Mouse (Mus musculus): ENCODE results near the gene Rnf222. TPM values are rescaled to one million over a fixed set of nuclear protein-coding genes. Genes with fewer than 3 reads are reported as not detected.

Gene Rnf222
- polyA plus RNA-seq, 1 experiment, result 1.4 TPM

DNA sequence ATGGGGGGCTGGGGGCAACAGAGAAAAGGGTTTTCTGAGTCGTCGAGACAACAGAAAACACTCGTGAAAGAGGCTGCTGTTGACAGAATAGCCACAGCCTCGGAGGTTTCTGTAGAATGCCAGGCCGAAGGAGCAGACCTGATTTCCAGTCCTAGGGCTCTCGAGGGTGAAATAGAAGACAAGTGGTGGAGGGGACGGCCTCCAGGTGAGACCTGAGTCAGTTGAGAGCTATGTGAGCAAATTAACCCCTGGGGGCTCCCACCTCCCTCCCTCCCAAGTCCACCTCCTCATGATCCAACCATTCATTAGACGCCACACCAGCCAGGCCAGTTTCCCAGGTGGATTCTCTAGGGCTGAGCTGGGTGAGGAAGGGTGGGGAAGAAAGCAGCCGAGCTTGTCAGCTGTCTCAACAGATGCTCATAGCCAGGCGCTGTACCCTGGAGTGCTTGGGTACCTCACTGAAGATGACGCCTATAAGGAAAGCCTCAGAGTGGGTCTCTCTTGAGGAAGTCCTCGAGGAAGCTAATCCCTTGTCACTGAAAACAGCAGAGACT is 5.6 kb downstream of the Rnf222 start:
- TF ChIP-seq POLR2A (IDR thresholded peaks at IDR 0.05; ENCODE audit: borderline replicate concordance, control insufficient read depth, low read depth, low read length) (no peak), CTCF (IDR thresholded peaks at IDR 0.05; ENCODE audit: control insufficient read depth, insufficient read depth, low read length) (no peak)
- Histone ChIP-seq H3K4me1 (ENCODE audit: control insufficient read depth, insufficient read depth, low read length) (no peaks in the 10 kb centered on the region), H3K27ac (ENCODE audit: control insufficient read depth, insufficient read depth, low read depth, low read length, poor library complexity) (no peak overlapping the region), H3K4me3 (replicated peaks; ENCODE audit: control insufficient read depth, low read depth, low read length) (no peak overlapping the region)
- 75% methylated on average over 12 of the region's 12 CpGs for WGBS

GRCm38 (mm10) chr11:68896247-68896646 is 7.9 kb downstream of the Rnf222 start:
- no peak overlapping the region for H3K27ac ChIP-seq (ENCODE audit: control insufficient read depth, insufficient read depth, low read depth, low read length, poor library complexity)
- 67% methylated on average over 5 of the region's 5 CpGs for WGBS
- H3K4me3 ChIP-seq (replicated peaks; ENCODE audit: control insufficient read depth, low read depth, low read length), result no peak overlapping the region
- TF ChIP-seq POLR2A (IDR thresholded peaks at IDR 0.05; ENCODE audit: borderline replicate concordance, control insufficient read depth, low read depth, low read length) (no peak), CTCF (IDR thresholded peaks at IDR 0.05; ENCODE audit: control insufficient read depth, insufficient read depth, low read length) (no peak)
- no peaks in the 10 kb centered on the region; the same call in none of the 2 replicates for H3K4me1 ChIP-seq (ENCODE audit: control insufficient read depth, insufficient read depth, low read length)

- H3K4me1 ChIP-seq (ENCODE audit: control insufficient read depth, insufficient read depth, low read length), result no peaks in the 10 kb centered on the region; the same call in none of the 2 replicates
- 60% methylated on average over 4 of the region's 4 CpGs for WGBS
- H3K27ac ChIP-seq (ENCODE audit: control insufficient read depth, insufficient read depth, low read depth, low read length, poor library complexity), result no peak overlapping the region
Measured at GRCm38 (mm10) chr11:68897120-68897519, 8.8 kb downstream of the Rnf222 start.

GRCm38 (mm10) chr11:68897838-68898237 is 9.5 kb downstream of the Rnf222 start:
- H3K27ac ChIP-seq (ENCODE audit: control insufficient read depth, insufficient read depth, low read depth, low read length, poor library complexity), result no peak overlapping the region
- no peak overlapping the region for H3K4me3 ChIP-seq (replicated peaks; ENCODE audit: control insufficient read depth, low read depth, low read length)
- H3K4me1 ChIP-seq (ENCODE audit: control insufficient read depth, insufficient read depth, low read length), result no peaks in the 10 kb centered on the region; the same call in none of the 2 replicates
- TF ChIP-seq POLR2A (IDR thresholded peaks at IDR 0.05; ENCODE audit: borderline replicate concordance, control insufficient read depth, low read depth, low read length), result no peak
- no peak for TF ChIP-seq CTCF (IDR thresholded peaks at IDR 0.05; ENCODE audit: control insufficient read depth, insufficient read depth, low read length)
- 50% methylated on average over 6 of the region's 6 CpGs for WGBS

More at GRCm38 (mm10) chr11:68897120-68897519, 8.8 kb downstream of the Rnf222 start:
- TF ChIP-seq POLR2A (IDR thresholded peaks at IDR 0.05; ENCODE audit: borderline replicate concordance, control insufficient read depth, low read depth, low read length) (no peak), CTCF (IDR thresholded peaks at IDR 0.05; ENCODE audit: control insufficient read depth, insufficient read depth, low read length) (peak; percentile 72)
- H3K4me3 ChIP-seq (replicated peaks; ENCODE audit: control insufficient read depth, low read depth, low read length), result no peak overlapping the region

DNA sequence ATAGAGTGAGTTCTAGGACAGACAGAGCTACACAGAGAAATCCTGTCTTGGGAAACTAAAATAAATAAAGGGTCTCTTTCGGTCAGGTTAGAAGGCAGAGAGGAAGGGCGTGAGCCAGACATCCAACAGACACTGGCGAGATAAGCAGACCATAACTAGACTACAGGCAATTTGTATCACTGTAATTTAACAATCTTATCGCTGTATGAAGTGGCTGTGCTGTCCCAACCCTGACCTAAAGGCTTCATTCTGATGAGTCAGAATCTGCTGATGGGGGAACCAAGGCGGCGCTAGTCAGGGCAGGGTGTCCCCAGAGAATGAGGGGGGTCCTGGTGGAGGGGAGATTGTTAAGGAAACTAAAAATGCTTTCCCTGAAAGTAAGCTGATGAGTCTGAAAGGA is 10.4 kb downstream of the Rnf222 start:
- no peak for TF ChIP-seq CTCF (IDR thresholded peaks at IDR 0.05; ENCODE audit: control insufficient read depth, insufficient read depth, low read length)
- no peak for TF ChIP-seq POLR2A (IDR thresholded peaks at IDR 0.05; ENCODE audit: borderline replicate concordance, control insufficient read depth, low read depth, low read length)
- Histone ChIP-seq H3K4me1 (ENCODE audit: control insufficient read depth, insufficient read depth, low read length) (no peaks in the 10 kb centered on the region; the same call in none of the 2 replicates), H3K4me3 (replicated peaks; ENCODE audit: control insufficient read depth, low read depth, low read length) (no peak overlapping the region), H3K27ac (ENCODE audit: control insufficient read depth, insufficient read depth, low read depth, low read length, poor library complexity) (no peak overlapping the region)
- 61% methylated on average over 6 of the region's 6 CpGs for WGBS

GRCm38 (mm10) chr11:68899815-68900214 is 11.5 kb downstream of the Rnf222 start:
- TF ChIP-seq CTCF (IDR thresholded peaks at IDR 0.05; ENCODE audit: control insufficient read depth, insufficient read depth, low read length) (no peak), POLR2A (IDR thresholded peaks at IDR 0.05; ENCODE audit: borderline replicate concordance, control insufficient read depth, low read depth, low read length) (no peak)
- H3K27ac ChIP-seq (ENCODE audit: control insufficient read depth, insufficient read depth, low read depth, low read length, poor library complexity), result no peak overlapping the region
- 62% methylated on average over 8 of the region's 8 CpGs for WGBS
- no peak overlapping the region for H3K4me3 ChIP-seq (replicated peaks; ENCODE audit: control insufficient read depth, low read depth, low read length)
- no peaks in the 10 kb centered on the region; the same call in none of the 2 replicates for H3K4me1 ChIP-seq (ENCODE audit: control insufficient read depth, insufficient read depth, low read length)

DNA sequence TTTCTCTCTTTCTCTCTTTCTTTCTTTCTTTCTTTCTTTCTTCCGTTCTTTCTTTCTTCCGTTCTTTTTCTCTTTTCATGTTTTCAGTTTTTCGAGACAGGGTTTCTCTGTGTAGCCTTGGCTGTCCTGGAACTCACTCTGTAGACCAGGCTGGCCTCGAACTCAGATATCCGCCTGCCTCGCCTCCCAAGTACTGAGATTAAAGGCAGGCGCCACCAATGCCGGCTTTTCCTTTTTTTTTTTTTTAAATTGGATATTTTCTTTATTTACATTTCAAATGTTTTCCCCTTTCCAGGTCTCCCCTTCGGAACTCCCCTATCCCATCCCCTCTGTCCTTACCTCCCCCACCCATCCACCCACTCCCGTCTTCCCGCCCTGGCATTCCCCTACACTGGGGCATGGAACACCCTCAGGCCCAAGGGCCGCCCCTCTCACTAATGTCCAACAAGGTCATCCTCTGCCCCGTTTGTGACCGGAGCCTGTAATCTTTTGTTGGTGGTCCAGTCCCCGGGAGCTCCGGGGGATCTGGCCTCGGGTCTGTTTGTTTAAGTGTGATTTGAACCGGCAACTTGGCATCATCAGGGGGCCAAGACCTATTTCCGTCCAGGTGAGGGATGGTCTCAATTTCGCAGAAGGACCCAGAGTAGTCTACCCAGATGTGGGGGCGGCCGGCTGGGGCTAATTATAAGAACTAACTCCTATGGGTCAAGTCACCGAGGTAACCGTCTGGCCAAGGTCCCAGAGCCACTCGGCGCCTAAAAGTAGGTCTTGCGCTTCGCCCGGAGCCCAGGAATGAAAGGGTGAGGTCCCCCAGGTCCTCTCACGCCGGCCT is 12.4 kb downstream of the Rnf222 start:
- Histone ChIP-seq H3K27ac (ENCODE audit: control insufficient read depth, insufficient read depth, low read depth, low read length, poor library complexity) (peak overlapping the region; percentile 5; the same call in 1 of the 2 replicates), H3K4me3 (replicated peaks; ENCODE audit: control insufficient read depth, low read depth, low read length) (peak overlapping the region; percentile 38), H3K4me1 (ENCODE audit: control insufficient read depth, insufficient read depth, low read length) (no peaks in the 10 kb centered on the region; the same call in none of the 2 replicates)
- 34% methylated on average over 31 of the region's 31 CpGs for WGBS
- TF ChIP-seq POLR2A (IDR thresholded peaks at IDR 0.05; ENCODE audit: borderline replicate concordance, control insufficient read depth, low read depth, low read length) (no peak), CTCF (IDR thresholded peaks at IDR 0.05; ENCODE audit: control insufficient read depth, insufficient read depth, low read length) (no peak)

- Histone ChIP-seq H3K4me1 (ENCODE audit: control insufficient read depth, insufficient read depth, low read length) (no peaks in the 10 kb centered on the region; the same call in none of the 2 replicates), H3K4me3 (replicated peaks; ENCODE audit: control insufficient read depth, low read depth, low read length) (peak within 1 kb of the TSS; percentile 77), H3K27ac (ENCODE audit: control insufficient read depth, insufficient read depth, low read depth, low read length, poor library complexity) (peak within 1 kb of the TSS; percentile 60)
- TF ChIP-seq CTCF (IDR thresholded peaks at IDR 0.05; ENCODE audit: control insufficient read depth, insufficient read depth, low read length) (peak; percentile 94), POLR2A (IDR thresholded peaks at IDR 0.05; ENCODE audit: borderline replicate concordance, control insufficient read depth, low read depth, low read length) (peak; percentile 85; the same call in 1 of the 2 replicates)
- under 1% methylated on average over 52 of the region's 52 CpGs for WGBS
Measured at GRCm38 (mm10) chr11:68901351-68902046, 13.1 kb downstream of the Rnf222 start, which contains the start of gene Rpl26. Gene Rpl26 (plus strand): TSS chr11:68901583.
